Mouse (Mus musculus): ENCODE measurements around the gene Wnt7b.

Wnt7b gene

DNA sequence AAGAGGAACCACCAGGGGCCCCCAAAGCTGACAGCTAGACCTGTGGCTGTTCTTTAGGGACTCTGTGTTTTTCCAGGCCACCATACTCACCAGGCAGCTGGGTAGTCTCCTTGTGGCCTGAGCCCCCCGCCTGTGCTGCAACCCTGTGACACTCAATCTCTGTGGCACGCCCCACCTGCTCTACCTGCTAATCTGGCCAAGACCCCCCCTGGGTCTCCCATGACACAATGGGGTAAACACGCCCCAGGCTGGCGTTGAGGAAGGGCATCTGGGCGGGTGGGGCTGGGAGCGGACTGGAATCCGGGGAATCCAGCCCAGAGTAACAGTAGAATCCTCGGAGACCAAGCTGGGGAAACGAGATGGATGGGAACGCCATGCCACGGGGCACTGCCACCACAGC, 21.4 kb downstream of the Wnt7b start:
- ChIA-PET POLR2A (interaction anchor here in 2 of 4 experiments (0.7 to 1.8 kb wide), 3 partner anchors 14 to 26 kb away, joined by 3 read pairs; no protein-coding TSS in a partner anchor), CTCF (interaction anchor here in 3 of 4 experiments (0.6 to 1.4 kb wide), 4 partner anchors 22 to 23 kb away, joined by 3 to 12 read pairs (median 4); no protein-coding TSS in a partner anchor)

DNA sequence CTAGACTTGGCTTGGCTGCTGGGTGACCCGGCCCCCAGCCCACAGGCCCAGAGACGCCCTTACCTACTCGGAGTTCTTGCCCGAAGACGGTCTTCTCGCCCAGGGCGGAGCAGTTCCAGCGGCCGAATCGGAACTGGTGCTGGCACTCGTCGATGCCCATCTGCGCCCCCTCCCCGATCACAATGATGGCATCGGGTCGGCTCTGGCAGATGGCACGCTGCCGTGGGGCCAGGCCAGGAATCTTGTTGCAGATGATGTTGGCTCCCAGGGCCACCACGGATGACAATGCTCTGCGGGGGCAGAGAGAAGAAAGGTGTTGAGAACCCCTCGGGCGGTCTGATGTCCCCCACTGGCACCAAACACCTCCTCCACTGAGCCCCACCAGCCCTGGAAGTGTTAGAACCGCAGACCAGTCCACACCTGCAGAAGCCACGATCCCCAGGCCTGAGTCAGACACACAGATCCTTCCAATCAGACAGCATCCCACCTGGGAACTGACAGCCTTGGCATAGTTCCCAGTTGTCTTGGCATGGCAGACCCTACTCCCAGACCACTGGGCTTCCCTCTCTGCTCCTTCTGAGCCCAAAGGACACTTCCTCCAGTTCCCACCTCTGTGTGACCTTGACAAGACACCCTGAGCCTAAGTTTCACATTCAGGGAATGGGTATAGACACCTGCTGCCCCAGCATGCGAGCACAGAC, 23.3 kb downstream of the Wnt7b start:
- POLR2A ChIA-PET, result no interaction called here
- CTCF ChIA-PET, result interaction anchor here in 1 of 4 experiments (1.2 kb wide), 1 partner anchor 49 kb away, joined by 3 read pairs; no protein-coding TSS in a partner anchor

DNA sequence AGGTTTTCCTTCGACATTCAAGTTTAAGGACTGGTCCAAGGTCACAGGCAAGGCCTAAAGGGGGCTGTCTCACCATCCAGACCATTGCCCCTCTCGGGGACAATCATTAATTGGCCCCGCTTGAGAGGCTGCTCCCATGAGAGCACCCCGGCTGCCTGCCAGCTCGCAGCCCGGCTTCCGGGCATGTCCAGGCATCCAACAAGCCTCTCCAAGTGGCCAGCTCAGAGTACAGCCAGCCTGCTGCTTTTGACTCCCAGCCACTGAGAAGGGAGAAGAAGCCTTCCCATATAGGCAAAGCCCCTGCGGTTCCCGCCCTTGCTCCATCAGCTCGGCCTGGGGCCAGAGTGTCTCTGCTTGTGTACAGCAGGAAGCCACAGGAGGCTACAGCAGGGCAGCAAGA, 26.5 kb downstream of the Wnt7b start:
- ChIA-PET POLR2A (interaction anchor here in 3 of 4 experiments (0.5 to 1.7 kb wide), 8 partner anchors 9 to 322 kb away, joined by 3 to 8 read pairs (median 3); no protein-coding TSS in a partner anchor), CTCF (interaction anchor here in 2 of 4 experiments (0.5 to 0.6 kb wide), 2 partner anchors 75 to 155 kb away, joined by 4 to 10 read pairs; no protein-coding TSS in a partner anchor)

GRCm38 (mm10) chr15:85553421-85553820, 28.9 kb downstream of the Wnt7b start:
- CTCF ChIA-PET, result interaction anchor here in 2 of 4 experiments (0.5 to 1.1 kb wide), 3 partner anchors 29 to 225 kb away, joined by 3 to 5 read pairs (median 4); partner anchors contain the start of gene Wnt7b (in 1 of the 2)
- POLR2A ChIA-PET, result interaction anchor here in 2 of 4 experiments (0.6 to 1.5 kb wide), 3 partner anchors 16 to 425 kb away, joined by 3 read pairs; no protein-coding TSS in a partner anchor

GRCm38 (mm10) chr15:85546500-85546899, 35.8 kb downstream of the Wnt7b start:
- POLR2A ChIA-PET, result interaction anchor here in 1 of 4 experiments (0.9 to 1.8 kb wide), 3 partner anchors 8 to 14 kb away, joined by 3 to 5 read pairs (median 3); no protein-coding TSS in a partner anchor
- CTCF ChIA-PET, result interaction anchor here in 1 of 4 experiments (0.5 kb wide), 1 partner anchor 21 kb away, joined by 3 read pairs; no protein-coding TSS in a partner anchor

DNA sequence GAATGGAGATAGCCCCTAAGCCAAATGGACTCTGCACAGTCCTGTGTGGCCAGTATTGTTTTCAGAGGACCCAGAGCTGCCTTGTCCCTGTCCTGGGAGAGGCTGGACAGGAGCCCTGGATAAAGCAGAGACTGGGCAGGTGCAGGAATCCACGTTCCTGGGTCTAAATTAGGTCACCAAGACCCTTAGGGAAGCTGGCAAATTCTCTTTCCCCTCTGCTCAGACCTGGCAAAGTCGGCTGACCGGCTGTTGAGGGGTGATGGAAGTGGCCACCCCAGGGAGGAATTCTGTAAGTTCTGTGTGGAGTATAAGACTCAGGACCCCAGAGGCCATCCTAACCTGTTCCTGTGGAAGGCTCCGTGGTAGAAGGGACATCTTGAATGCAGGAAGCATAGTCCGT, 36.9 kb downstream of the Wnt7b start:
- CTCF ChIA-PET, result no interaction called here
- POLR2A ChIA-PET, result no interaction called here

GRCm38 (mm10) chr15:85538170-85538569, 44.1 kb downstream of the Wnt7b start:
- ChIA-PET CTCF (interaction anchor here in 3 of 4 experiments (0.6 to 1.9 kb wide), 7 partner anchors 14 to 222 kb away, joined by 3 to 13 read pairs (median 4); no protein-coding TSS in a partner anchor), POLR2A (interaction anchor here in 3 of 4 experiments (0.6 to 1.3 kb wide), 6 partner anchors 9 to 535 kb away, joined by 3 to 5 read pairs (median 3); no protein-coding TSS in a partner anchor)

DNA sequence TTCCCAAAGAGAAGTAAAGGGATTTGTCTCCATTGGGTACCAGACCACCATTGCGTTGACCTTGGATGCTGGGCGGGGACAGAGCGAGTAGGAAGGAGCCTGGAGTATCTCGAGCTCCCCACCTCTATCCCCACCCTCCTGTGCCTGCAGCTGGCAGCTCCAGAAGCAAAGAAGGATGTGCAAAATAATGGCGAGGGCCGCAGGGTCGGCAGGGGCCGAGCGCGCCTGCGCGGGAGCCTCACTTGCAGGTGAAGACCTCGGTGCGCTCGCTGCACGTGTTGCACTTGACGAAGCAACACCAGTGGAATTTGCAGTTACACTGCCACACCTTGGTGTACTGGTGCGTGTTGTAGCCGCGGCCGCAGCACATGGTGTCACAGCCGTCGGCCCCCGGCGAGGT, 45.1 kb downstream of the Wnt7b start:
- CTCF ChIA-PET, result interaction anchor here (0.5 to 1.9 kb wide), 5 partner anchors 13 to 332 kb away, joined by 3 to 6 read pairs (median 3); no protein-coding TSS in a partner anchor
- POLR2A ChIA-PET, result interaction anchor here in 1 of 4 experiments (1.2 kb wide), 1 partner anchor 14 kb away, joined by 4 read pairs; no protein-coding TSS in a partner anchor

- ChIA-PET POLR2A (interaction anchor here in 1 of 4 experiments (0.6 to 1.2 kb wide), 2 partner anchors 19 to 26 kb away, joined by 3 read pairs; no protein-coding TSS in a partner anchor), CTCF (no interaction called here)
These were observed 47.6 kb downstream of the Wnt7b start for GRCm38 (mm10) chr15:85534646-85535045.

GRCm38 (mm10) chr15:85534215-85534614, 48.1 kb downstream of the Wnt7b start:
- ChIA-PET POLR2A (interaction anchor here in 1 of 4 experiments (1.2 kb wide), 1 partner anchor 20 kb away, joined by 3 read pairs; no protein-coding TSS in a partner anchor), CTCF (no interaction called here)

- CTCF ChIA-PET, result interaction anchor here (0.6 to 1.5 kb wide), 11 partner anchors 9 to 274 kb away, joined by 3 to 13 read pairs (median 4); no protein-coding TSS in a partner anchor
These were observed 50.2 kb downstream of the Wnt7b start for GRCm38 (mm10) chr15:85532063-85532462.

DNA sequence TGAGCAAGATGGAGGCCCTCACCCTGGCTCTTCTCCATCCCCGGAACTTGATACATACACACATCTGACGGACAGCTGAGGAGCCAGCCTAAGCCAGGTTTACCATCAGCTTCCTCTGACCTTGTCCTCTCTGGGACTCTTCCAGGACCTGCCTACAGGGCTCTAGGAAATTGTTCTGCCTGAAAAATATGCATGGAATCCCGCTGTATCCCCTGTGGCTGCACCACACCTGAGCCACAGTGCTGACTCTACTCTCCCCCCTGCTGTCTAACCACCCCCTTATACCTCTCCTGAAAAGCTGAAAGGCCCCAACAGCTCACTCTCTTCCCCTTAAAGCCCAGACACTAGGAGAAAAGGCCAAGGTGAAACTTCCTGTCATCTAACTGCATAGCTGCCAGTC, 52.4 kb downstream of the Wnt7b start:
- CTCF ChIA-PET, result interaction anchor here in 3 of 4 experiments (0.6 to 1.1 kb wide), 4 partner anchors 19 to 281 kb away, joined by 3 to 5 read pairs (median 3); no protein-coding TSS in a partner anchor
- POLR2A ChIA-PET, result interaction anchor here in 1 of 4 experiments (0.6 kb wide), 1 partner anchor 49 kb away, joined by 4 read pairs; no protein-coding TSS in a partner anchor

More at GRCm38 (mm10) chr15:85532063-85532462, 50.2 kb downstream of the Wnt7b start:
- POLR2A ChIA-PET, result interaction anchor here in 1 of 4 experiments (1.0 kb wide), 1 partner anchor 41 kb away, joined by 3 read pairs; no protein-coding TSS in a partner anchor

- POLR2A ChIA-PET, result interaction anchor here in 3 of 4 experiments (0.5 to 1.3 kb wide), 5 partner anchors 11 to 233 kb away, joined by 3 to 4 read pairs (median 3); no protein-coding TSS in a partner anchor
These were observed 57.8 kb downstream of the Wnt7b start for GRCm38 (mm10) chr15:85524404-85524950.

DNA sequence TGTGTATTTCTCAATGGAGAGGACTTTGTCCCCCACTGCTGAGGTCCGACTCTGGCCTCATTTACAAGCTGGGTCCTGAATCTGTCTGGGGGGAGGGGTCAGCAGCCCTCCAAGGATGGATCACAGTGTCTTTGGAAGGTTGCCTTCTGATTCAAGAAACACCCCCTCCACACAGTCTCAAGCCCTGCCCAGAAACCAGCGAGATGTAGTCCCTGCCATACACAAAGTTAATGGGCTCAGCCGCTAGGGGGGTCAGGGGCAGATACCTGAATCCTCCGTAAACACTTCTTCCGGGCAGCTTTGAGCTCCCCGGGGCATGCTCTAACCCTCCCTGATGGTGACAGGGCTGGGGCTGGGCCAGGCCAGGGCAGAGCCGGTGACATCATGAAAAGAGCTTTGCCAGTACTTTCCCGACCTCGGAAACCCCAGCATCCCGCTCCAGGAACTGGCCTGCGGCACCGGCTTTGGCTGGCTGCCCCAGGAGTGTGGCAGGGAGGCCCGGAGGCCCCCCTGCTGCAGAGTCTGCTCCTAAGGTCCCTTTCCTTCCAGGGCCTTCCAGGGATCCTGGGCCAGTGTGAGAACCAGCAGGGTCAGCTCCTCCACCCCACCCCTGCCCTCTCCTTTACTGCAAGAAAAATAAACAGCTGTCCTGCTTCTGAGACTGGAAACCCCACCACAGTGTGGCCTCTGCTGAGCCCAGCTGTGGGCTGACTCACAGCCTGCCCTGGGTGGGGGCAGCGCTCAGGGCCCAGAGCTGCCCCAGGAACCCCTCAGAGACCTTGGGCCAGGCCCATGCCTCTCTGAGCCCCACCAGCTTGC, 58.9 kb downstream of the Wnt7b start:
- ChIA-PET CTCF (interaction anchor here (0.7 to 2.1 kb wide), 12 partner anchors 8 to 380 kb away, joined by 3 to 9 read pairs (median 4); partner anchors contain the start of gene Wnt7b (in 1 of the 4)), POLR2A (interaction anchor here in 2 of 4 experiments (0.7 to 1.3 kb wide), 3 partner anchors 12 to 29 kb away, joined by 3 to 4 read pairs (median 3); no protein-coding TSS in a partner anchor)

More at GRCm38 (mm10) chr15:85524404-85524950, 57.8 kb downstream of the Wnt7b start:
- CTCF ChIA-PET, result interaction anchor here in 2 of 4 experiments (0.6 to 2.1 kb wide), 5 partner anchors 7 to 144 kb away, joined by 3 to 7 read pairs (median 6); no protein-coding TSS in a partner anchor

- CTCF ChIA-PET, result interaction anchor here in 3 of 4 experiments (0.6 to 1.4 kb wide), 3 partner anchors 42 to 64 kb away, joined by 3 to 6 read pairs (median 4); no protein-coding TSS in a partner anchor
- POLR2A ChIA-PET, result interaction anchor here in 2 of 4 experiments (0.6 to 0.8 kb wide), 2 partner anchors 28 to 159 kb away, joined by 3 read pairs; no protein-coding TSS in a partner anchor
These were observed 62.8 kb downstream of the Wnt7b start for GRCm38 (mm10) chr15:85519438-85519837.

DNA sequence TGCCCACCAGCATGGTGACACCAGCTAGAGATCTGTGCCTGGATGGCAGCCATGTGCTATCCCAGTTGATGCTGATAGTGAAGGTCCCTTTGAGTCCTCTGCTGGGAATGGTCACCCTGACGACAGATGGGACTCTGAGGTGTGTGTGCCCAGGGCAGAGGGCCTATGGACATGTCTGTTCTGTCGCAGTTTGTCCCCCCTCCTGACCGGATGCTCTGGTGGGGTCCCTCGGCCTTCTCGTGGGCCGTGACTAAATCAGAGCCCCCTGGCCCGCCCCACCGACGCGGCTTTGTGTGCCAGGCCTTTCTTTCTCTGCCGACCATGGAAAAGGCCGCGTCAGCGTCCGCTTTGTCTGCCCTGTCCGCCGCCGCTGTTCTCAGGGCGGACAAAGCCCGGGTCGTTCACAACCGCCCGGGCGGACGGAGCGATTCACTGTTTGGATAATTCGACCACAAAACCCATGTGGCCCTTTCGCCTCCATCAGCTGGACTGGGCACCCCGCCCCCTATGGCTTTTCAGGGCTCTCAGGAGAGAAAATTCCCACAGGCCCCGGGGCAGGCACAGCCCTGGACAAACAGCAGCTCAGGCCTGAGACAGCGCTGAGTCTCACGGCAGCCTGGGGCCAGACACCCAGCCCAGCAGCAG, 74.8 kb downstream of the Wnt7b start:
- ChIA-PET POLR2A (interaction anchor here in 2 of 4 experiments (0.5 to 1.1 kb wide), 2 partner anchors 27 to 376 kb away, joined by 3 read pairs; no protein-coding TSS in a partner anchor), CTCF (interaction anchor here (0.6 to 6.8 kb wide), 9 partner anchors 59 to 250 kb away, joined by 3 to 72 read pairs (median 5); partner anchors contain the start of gene Wnt7b (in 3 of the 4))

Data from embryonic stem cell, embryonic (primary cell).